ENCODE assay signal across 8 mouse cellular contexts in the genomic region with DNA sequence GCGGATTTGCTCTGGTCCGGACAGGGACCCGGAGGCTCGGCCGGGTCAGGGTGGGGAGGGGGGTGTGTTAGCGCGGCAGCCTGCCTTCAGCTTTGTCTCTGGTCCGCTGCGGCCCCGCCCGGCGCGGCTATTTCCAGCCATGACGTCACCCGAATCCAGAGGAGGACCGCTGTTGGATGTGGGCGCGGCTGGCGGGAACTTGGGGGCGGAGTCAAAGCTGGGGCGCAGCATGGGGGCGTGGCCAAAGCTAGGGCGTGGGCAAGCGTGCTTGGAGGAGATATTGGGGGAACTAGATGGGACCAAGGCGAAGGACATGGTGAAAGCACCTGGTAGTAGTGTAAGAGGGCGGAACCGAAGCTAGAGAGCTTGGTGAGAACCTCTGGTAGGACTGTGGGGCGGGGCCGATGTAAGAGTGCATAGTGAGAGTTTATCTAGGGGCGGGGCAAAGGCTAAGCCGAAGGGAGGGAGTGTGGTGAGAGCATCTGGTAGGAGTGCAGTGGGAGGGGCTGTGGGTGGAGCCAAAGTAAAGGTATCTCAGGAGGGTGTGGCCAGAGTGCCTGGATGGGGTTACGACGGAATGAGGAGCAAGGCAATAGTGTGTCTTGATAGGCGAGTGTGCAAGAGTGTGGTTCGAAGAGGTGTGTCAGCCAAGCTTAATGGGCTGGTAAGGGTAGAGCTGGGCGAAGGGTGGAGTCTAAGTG. TPM values are rescaled to one million over a fixed set of nuclear protein-coding genes. Genes with fewer than 3 reads are reported as not detected.
DNase-seq lines count a peak whose midpoint lies in the region; ATAC-seq lines count a peak whose summit lies in the region.

No protein-coding gene starts in this region.

- intact Hi-C loops in gastrocnemius, postnatal 14 days (cut with DNase I; ENCODE audit: low total_unique reads): no loop called here
- intact Hi-C loops in left cerebral cortex, postnatal 14 days (cut with DNase I): no loop called here

- H3K4me1 ChIP-seq in intestine, embryonic 14.5 days (replicated peaks; ENCODE audit: control insufficient read depth, insufficient read depth, low read length): peaks cover 22% of the 10 kb centered on the region

- H3K9ac ChIP-seq in intestine, embryonic 14.5 days (ENCODE audit: low read length): peak overlapping the region; percentile 98

- no peaks in the 10 kb centered on the region for H3K9me3 ChIP-seq in intestine, embryonic 14.5 days (ENCODE audit: control insufficient read depth, low read length)

- peak overlapping the region; percentile 97 for H3K4me3 ChIP-seq in intestine, embryonic 14.5 days (ENCODE audit: low read depth, low read length)

- H3K36me3 ChIP-seq in intestine, embryonic 14.5 days (ENCODE audit: control insufficient read depth, insufficient read depth, low read length): peaks cover 33% of the 10 kb centered on the region

- peak overlapping the region; percentile 61 for H3K4me2 ChIP-seq in intestine, embryonic 14.5 days (ENCODE audit: low read length)

- no peaks in the 10 kb centered on the region for H3K27me3 ChIP-seq in intestine, embryonic 14.5 days (replicated peaks; ENCODE audit: control insufficient read depth, insufficient read depth, low read length)

- peak; percentile 89 for ATAC-seq in intestine, embryonic 14.5 days (replicated peaks; ENCODE audit: low FRiP score, low TSS enrichment, low read depth)

- WGBS in intestine, embryonic 14.5 days: under 1% methylated on average over 36 of the region's 36 CpGs

- peak overlapping the region; percentile 98 for H3K27ac ChIP-seq in intestine, embryonic 14.5 days (ENCODE audit: low read depth)

- DNase-seq in adrenal gland, adult (ENCODE audit: inconsistent age in 2 of 2, low spot score in 1 of 2): peak; percentile 98 to 100
- peak; percentile 96 for DNase-seq in embryo, embryonic 10.5 days (ENCODE audit: low spot score)
- DNase-seq in gastrocnemius, postnatal 14 days: peak; percentile 97
- DNase-seq in intestine, embryonic 14.5 days (ENCODE audit: low spot score): peak; percentile 99
- peak; percentile 90 to 93 for DNase-seq in left cerebral cortex, postnatal 14 days (ENCODE audit: low spot score in 2 of 2)
- DNase-seq in mesoderm, embryonic 11.5 days (ENCODE audit: low read depth, low spot score): peak; percentile 95
- DNase-seq in right cerebral cortex, postnatal 36 days (ENCODE audit: low spot score in 2 of 2): peak; percentile 91 to 92
- peak; percentile 97 for DNase-seq in yolk sac, embryonic 10.5 days (ENCODE audit: low spot score)

RNA-seq across cellular contexts. Expression of a gene that starts 0.7 kb away (rescaled TPM):
- total RNA-seq in gastrocnemius, postnatal 14 days (2021): 1 to 10 TPM; 4.4 to 6.1 TPM
- polyA plus RNA-seq in intestine, embryonic 14.5 days (2014; fragmentation: Nextera tagmentation; extraction: Ambion mirVana): 12.5 and 15.2 TPM in 2 replicates
- total RNA-seq in left cerebral cortex, postnatal 14 days (2021): 1 to 10 TPM; 5.3 to 6.7 TPM

RNA-seq across cellular contexts. Expression of a gene that starts 29.8 kb away (rescaled TPM):
- 1 to 10 TPM; 6.8 to 7.5 TPM for total RNA-seq in gastrocnemius, postnatal 14 days (2021)
- 2.1 and 2.6 TPM in 2 replicates for polyA plus RNA-seq in intestine, embryonic 14.5 days (2014; fragmentation: Nextera tagmentation; extraction: Ambion mirVana)
- total RNA-seq in left cerebral cortex, postnatal 14 days (2021): 1 to 10 TPM; 9.9 to 10.0 TPM

RNA-seq across cellular contexts. Expression of a gene that starts 56.2 kb away (rescaled TPM):
- 1 to 10 TPM; 8.1 to 8.6 TPM for total RNA-seq in gastrocnemius, postnatal 14 days (2021)
- 160 and 162 TPM in 2 replicates for polyA plus RNA-seq in intestine, embryonic 14.5 days (2014; fragmentation: Nextera tagmentation; extraction: Ambion mirVana)
- 1 to 10 TPM; 4.9 to 5.2 TPM for total RNA-seq in left cerebral cortex, postnatal 14 days (2021)

Comparison
In these comparisons a context has a peak if more than half of its experiments do, and no peak if none do; other contexts are left out.
1. Peak in every context shown above with its lines: DNase-seq, ATAC-seq, H3K4me3 ChIP-seq and H3K27ac ChIP-seq.